Mouse (Mus musculus) liver, embryonic 14.5 days (tissue): ENCODE measurements around the gene Snx10. TPM values are rescaled to one million over a fixed set of nuclear protein-coding genes. Genes with fewer than 3 reads are reported as not detected.
A peak's percentile ranks its signal among the peaks of the same experiment; 100 is the strongest.

ENCODE experiments used
- ATAC-seq: fragments of 200-750 bp; cut with Nextera tagmentation; 2 replicates; pipeline ENCODE4 v1.8.0; 2017; ENCODE audit warnings: moderate number of reproducible peaks, mild to moderate bottlenecking, moderate library complexity; ENCODE audit not compliant: insufficient read depth
- DNase-seq, 3 experiments: peaks; one replicate each; pipeline ENCODE4 v3.0.0-alpha.2; 2012 to 2013; ENCODE audit warnings: low read depth in 3 of 3, low spot score in 3 of 3
- H3K27ac ChIP-seq: fragments of 300-500 bp; sonication (generic); 2 replicates; pipeline ENCODE4 v1.5.1; 2014; ENCODE audit warnings: moderate library complexity, mild to moderate bottlenecking, control low read depth, inconsistent platforms
- H3K27me3 ChIP-seq: fragments of 300-500 bp; sonication (generic); 2 replicates; pipeline ENCODE4 v1.6.1; 2014; ENCODE audit warnings: mild to moderate bottlenecking, low read length, moderate library complexity; ENCODE audit not compliant: control insufficient read depth, insufficient read depth
- H3K36me3 ChIP-seq: fragments of 300-500 bp; sonication (generic); replicated peaks from 2 replicates; pipeline ENCODE4 v1.6.1; 2014; ENCODE audit warnings: low read depth; ENCODE audit not compliant: control insufficient read depth, insufficient read depth
- H3K4me1 ChIP-seq, 2 experiments: fragments of 200-500 bp in 1 of 2; fragments of 300-500 bp in 1 of 2; sonication (generic) in 1 of 2; replicated peaks; 2 replicates each; pipeline ENCODE4 v1.6.1; 2012 to 2014; ENCODE audit warnings: antibody characterized with exemption in 1 of 2, inconsistent platforms in 1 of 2, low read length in 1 of 2; ENCODE audit not compliant: control insufficient read depth in 2 of 2, insufficient read depth in 2 of 2
- H3K4me2 ChIP-seq: fragments of 300-500 bp; sonication (generic); 2 replicates; pipeline ENCODE4 v1.6.1; 2014; ENCODE audit warnings: low read depth, mild to moderate bottlenecking, control low read depth, moderate library complexity
- H3K4me3 ChIP-seq, 2 experiments: fragments of 200-500 bp in 1 of 2; fragments of 300-500 bp in 1 of 2; sonication (generic) in 1 of 2; 2 replicates each; pipeline ENCODE4 v1.5.1; 2012 to 2014; ENCODE audit warnings: low read depth in 2 of 2, low read length in 2 of 2, mild to moderate bottlenecking in 2 of 2, control low read depth in 1 of 2, inconsistent platforms in 1 of 2, moderate library complexity in 1 of 2; ENCODE audit not compliant: insufficient read depth in 1 of 2
- H3K9ac ChIP-seq: fragments of 300-500 bp; sonication (generic); replicated peaks from 2 replicates; pipeline ENCODE4 v1.6.1; 2014; ENCODE audit warnings: mild to moderate bottlenecking, control low read depth, moderate library complexity
- H3K9me3 ChIP-seq: fragments of 300-500 bp; sonication (generic); 2 replicates; pipeline ENCODE4 v1.6.1; 2016; ENCODE audit warnings: low read length, mixed read lengths; ENCODE audit not compliant: control insufficient read depth
- CTCF ChIP-seq: IDR thresholded peaks from 2 replicates; pipeline ENCODE4 v1.5.1; 2016; ENCODE audit warnings: antibody characterized with exemption, low read depth, control low read depth
- EP300 ChIP-seq: IDR thresholded peaks from 2 replicates; pipeline ENCODE4 v1.6.1; 2016; ENCODE audit warnings: antibody characterized with exemption, low read depth
- WGBS: fragments of 180-500 bp; shearing (Covaris S2); extraction: QIAGEN DNeasy Blood & Tissue Kit; methylation state at CpG from one replicate; pipeline ENCODE4 v1.1.7; 2014; ENCODE audit not compliant: insufficient replicate concordance; 5-methylcytosine and 5-hydroxymethylcytosine counted together
- polyA plus RNA-seq, 2 experiments: library from polyadenylated mRNA; depleted of rRNA in 1 of 2; stranded (reverse) in 1 of 2; unstranded in 1 of 2; fragments of >200 nt; fragmentation: Nextera tagmentation in 1 of 2; extraction: Ambion mirVana in 1 of 2; gene quantifications; 2 replicates each; pipeline versions ENCODE4 v1.2.1 to v1.2.3; 2012 to 2014

Gene Snx10
- polyA plus RNA-seq, 2 experiments: 2.0 to 6.7 TPM

- TF ChIP-seq CTCF: no peak
- TF ChIP-seq EP300: no peak
- no peak overlapping the region for H3K9ac ChIP-seq
- H3K36me3 ChIP-seq: peaks cover 25% of the 10 kb centered on the region
- H3K27me3 ChIP-seq: no peaks in the 10 kb centered on the region
- H3K4me2 ChIP-seq: no peak overlapping the region
- ATAC-seq (0 out of 2 replicates have a peak, but pooled peaks have one; percentile 15), DNase-seq (no peak)
- H3K27ac ChIP-seq: no peak overlapping the region
- H3K9me3 ChIP-seq: no peaks in the 10 kb centered on the region
- WGBS: 17% methylated on average over 2 of the region's 2 CpGs
- H3K4me1 ChIP-seq: peaks cover 0 to 7% of the 10 kb centered on the region in 2 experiments; a peak in 2 of 4 replicates
- H3K4me3 ChIP-seq: no peak overlapping the region
Observed at GRCm38 (mm10) chr6:51485646-51486045, 38.1 kb upstream of the Snx10 start.

GRCm38 (mm10) chr6:51486076-51486710 lies 37.5 kb upstream of the Snx10 start:
- H3K4me3 ChIP-seq: no peak overlapping the region
- WGBS: 9% methylated on average over 7 of the region's 7 CpGs
- DNase-seq (no peak), ATAC-seq (no peak)
- no peak overlapping the region for H3K9ac ChIP-seq
- H3K27me3 ChIP-seq: no peaks in the 10 kb centered on the region
- no peak overlapping the region for H3K4me2 ChIP-seq
- peaks cover 0 to 7% of the 10 kb centered on the region in 2 experiments; a peak in 2 of 4 replicates for H3K4me1 ChIP-seq
- no peaks in the 10 kb centered on the region for H3K9me3 ChIP-seq
- no peak for TF ChIP-seq CTCF
- TF ChIP-seq EP300: no peak
- no peak overlapping the region for H3K27ac ChIP-seq
- peaks cover 19% of the 10 kb centered on the region for H3K36me3 ChIP-seq

- 81% methylated on average over 5 of the region's 5 CpGs for WGBS
- peaks cover 14% of the 10 kb centered on the region for H3K36me3 ChIP-seq
- peaks cover 0 to 7% of the 10 kb centered on the region in 2 experiments; a peak in 2 of 4 replicates for H3K4me1 ChIP-seq
- no peak overlapping the region for H3K4me2 ChIP-seq
- H3K4me3 ChIP-seq: no peak overlapping the region
- no peak for ATAC-seq
- H3K9me3 ChIP-seq: no peaks in the 10 kb centered on the region
- TF ChIP-seq CTCF (no peak), EP300 (no peak)
- H3K27me3 ChIP-seq: no peaks in the 10 kb centered on the region
- no peak overlapping the region for H3K9ac ChIP-seq
- DNase-seq: no peak
- no peak overlapping the region for H3K27ac ChIP-seq
Observed at GRCm38 (mm10) chr6:51486731-51487130, 37.0 kb upstream of the Snx10 start.

GRCm38 (mm10) chr6:51489787-51490186 lies 33.9 kb upstream of the Snx10 start:
- H3K27ac ChIP-seq: no peak overlapping the region
- no peaks in the 10 kb centered on the region for H3K9me3 ChIP-seq
- DNase-seq (no peak), ATAC-seq (0 out of 2 replicates have a peak, but pooled peaks have one; percentile 23)
- no peaks in the 10 kb centered on the region for H3K27me3 ChIP-seq
- TF ChIP-seq CTCF (no peak), EP300 (no peak)
- peaks cover 0 to 7% of the 10 kb centered on the region in 2 experiments; a peak in 2 of 4 replicates for H3K4me1 ChIP-seq
- no peak overlapping the region for H3K9ac ChIP-seq
- no peak overlapping the region for H3K4me2 ChIP-seq
- no peaks in the 10 kb centered on the region for H3K36me3 ChIP-seq
- no peak overlapping the region for H3K4me3 ChIP-seq
- WGBS: 62% methylated on average over 2 of the region's 2 CpGs

- ATAC-seq (no peak), DNase-seq (no peak)
- no peak overlapping the region for H3K27ac ChIP-seq
- TF ChIP-seq EP300 (no peak), CTCF (no peak)
- H3K4me2 ChIP-seq: no peak overlapping the region
- WGBS: 45% methylated on average over 8 of the region's 8 CpGs
- no peaks in the 10 kb centered on the region for H3K9me3 ChIP-seq
- no peaks in the 10 kb centered on the region for H3K36me3 ChIP-seq
- no peak overlapping the region for H3K9ac ChIP-seq
- no peaks in the 10 kb centered on the region for H3K27me3 ChIP-seq
- no peak overlapping the region for H3K4me3 ChIP-seq
- H3K4me1 ChIP-seq: no peaks in the 10 kb centered on the region
Observed at GRCm38 (mm10) chr6:51497321-51498111, 26.2 kb upstream of the Snx10 start.
